Mouse (Mus musculus): ENCODE results near the gene Scrg1.
"Not testable (repeated sequence)": the region's sequence is repeated elsewhere in the genome, so short reads cannot be mapped to it uniquely, and the experiment has no call there.

Gene Scrg1

GRCm38 (mm10) chr8:57455765-57456164 is at the start of gene Scrg1:
TSS of gene Scrg1 (plus strand) at chr8:57455923.
- no peak for DNase-seq (ENCODE audit: low read depth)

- no peak for DNase-seq (ENCODE audit: low read depth)
Observed at GRCm38 (mm10) chr8:57406366-57406765, 49.4 kb upstream of the Scrg1 start.

GRCm38 (mm10) chr8:57409333-57409732 is 46.4 kb upstream of the Scrg1 start:
- no peak for DNase-seq (ENCODE audit: low read depth)

- DNase-seq (ENCODE audit: low read depth) = no peak
Observed at GRCm38 (mm10) chr8:57409779-57410472, 45.8 kb upstream of the Scrg1 start.

- DNase-seq (ENCODE audit: low read depth) = no peak
Observed at GRCm38 (mm10) chr8:57410473-57410863, 45.3 kb upstream of the Scrg1 start.

- DNase-seq (ENCODE audit: low read depth) = no peak
Observed at GRCm38 (mm10) chr8:57411366-57411765, 44.4 kb upstream of the Scrg1 start.

GRCm38 (mm10) chr8:57416827-57417226 is 38.9 kb upstream of the Scrg1 start:
- no peak for DNase-seq (ENCODE audit: low read depth)

GRCm38 (mm10) chr8:57426074-57426473 is 29.6 kb upstream of the Scrg1 start:
- DNase-seq (ENCODE audit: low read depth) = peak; percentile 22

GRCm38 (mm10) chr8:57427581-57428366 is 27.9 kb upstream of the Scrg1 start:
- peak; percentile 32 for DNase-seq (ENCODE audit: low read depth)

GRCm38 (mm10) chr8:57428566-57428965 is 27.2 kb upstream of the Scrg1 start:
- DNase-seq (ENCODE audit: low read depth) = no peak

- DNase-seq (ENCODE audit: low read depth) = peak; percentile 75
Observed at GRCm38 (mm10) chr8:57429166-57429887, 26.4 kb upstream of the Scrg1 start.

- not testable (repeated sequence) for DNase-seq (ENCODE audit: low read depth)
Observed at GRCm38 (mm10) chr8:57429888-57430274, 25.8 kb upstream of the Scrg1 start.

- DNase-seq (ENCODE audit: low read depth) = no peak
Observed at GRCm38 (mm10) chr8:57430901-57431300, 24.8 kb upstream of the Scrg1 start.

GRCm38 (mm10) chr8:57432802-57433201 is 22.9 kb upstream of the Scrg1 start:
- peak; percentile 24 for DNase-seq (ENCODE audit: low read depth)

GRCm38 (mm10) chr8:57435768-57436436 is 19.8 kb upstream of the Scrg1 start:
- no peak for DNase-seq (ENCODE audit: low read depth)

- no peak for DNase-seq (ENCODE audit: low read depth)
Observed at GRCm38 (mm10) chr8:57436437-57436796, 19.3 kb upstream of the Scrg1 start.

GRCm38 (mm10) chr8:57441131-57441530 is 14.6 kb upstream of the Scrg1 start:
- no peak for DNase-seq (ENCODE audit: low read depth)

GRCm38 (mm10) chr8:57441556-57441955 is 14.2 kb upstream of the Scrg1 start:
- DNase-seq (ENCODE audit: low read depth) = no peak

GRCm38 (mm10) chr8:57443289-57443688 is 12.4 kb upstream of the Scrg1 start:
- no peak for DNase-seq (ENCODE audit: low read depth)

- not testable (repeated sequence) for DNase-seq (ENCODE audit: low read depth)
Observed at GRCm38 (mm10) chr8:57445901-57446300, 9.8 kb upstream of the Scrg1 start.

- no peak for DNase-seq (ENCODE audit: low read depth)
Observed at GRCm38 (mm10) chr8:57450726-57451125, 5.0 kb upstream of the Scrg1 start.

GRCm38 (mm10) chr8:57451896-57452295 is 3.8 kb upstream of the Scrg1 start:
- no peak for DNase-seq (ENCODE audit: low read depth)
